7 mouse cellular contexts compared by ENCODE assay signal in genomic region chr10:81430831-81431525, GRCm38 (mm10). TPM values are rescaled to one million over a fixed set of nuclear protein-coding genes. Genes with fewer than 3 reads are reported as not detected.
A peak's percentile ranks its signal among the peaks of the same experiment; 100 is the strongest.
DNase-seq lines count a peak whose midpoint lies in the region; ATAC-seq and TF ChIP-seq lines count a peak whose summit lies in the region.

No protein-coding gene starts in this region.

- H3K79me2 ChIP-seq in MEL (ENCODE audit: control insufficient read depth, insufficient read depth, low read length, poor library complexity): peaks cover 3% of the 10 kb centered on the region

- TF ChIP-seq EP300 in MEL (IDR thresholded peaks at IDR 0.05; ENCODE audit: low read depth in 1 of 2, low read length in 2 of 2): no peak

- peak overlapping the region; percentile 75 for H3K9ac ChIP-seq in MEL (ENCODE audit: control insufficient read depth, low read depth, low read length, poor library complexity, severe bottlenecking)
- peak overlapping the region; percentile 85 for H3K9ac ChIP-seq in forebrain, embryonic 13.5 days
- H3K9ac ChIP-seq in hindbrain, embryonic 12.5 days: peak overlapping the region; percentile 91
- peak overlapping the region; percentile 89 for H3K9ac ChIP-seq in midbrain, embryonic 14.5 days (replicated peaks; ENCODE audit: low read length)
- peak overlapping the region; percentile 71 for H3K9ac ChIP-seq in stomach, embryonic 15.5 days

- TF ChIP-seq POLR2A in MEL (IDR thresholded peaks at IDR 0.05; ENCODE audit: control insufficient read depth in 1 of 2, insufficient read depth in 1 of 2, low read depth in 1 of 2, low read length in 2 of 2, poor library complexity in 1 of 2): no peak

- WGBS in forebrain, embryonic 13.5 days: under 1% methylated on average over 45 of the region's 70 CpGs
- WGBS in hindbrain, embryonic 12.5 days: 2% methylated on average over 62 of the region's 70 CpGs
- WGBS in midbrain, embryonic 14.5 days: 1% methylated on average over 56 of the region's 70 CpGs
- 2% methylated on average over 46 of the region's 70 CpGs for WGBS in stomach, embryonic 15.5 days

- H3K9me3 ChIP-seq in MEL (replicated peaks; ENCODE audit: insufficient read depth, low read length): no peaks in the 10 kb centered on the region
- no peaks in the 10 kb centered on the region for H3K9me3 ChIP-seq in forebrain, embryonic 13.5 days (replicated peaks)
- no peaks in the 10 kb centered on the region for H3K9me3 ChIP-seq in hindbrain, embryonic 12.5 days (replicated peaks)
- H3K9me3 ChIP-seq in midbrain, embryonic 14.5 days (ENCODE audit: control insufficient read depth, low read length): no peaks in the 10 kb centered on the region
- no peaks in the 10 kb centered on the region for H3K9me3 ChIP-seq in stomach, embryonic 15.5 days

- H3K27me3 ChIP-seq in MEL (ENCODE audit: control insufficient read depth in 1 of 2, insufficient read depth in 2 of 2, low read length in 2 of 2): no peaks in the 10 kb centered on the region
- H3K27me3 ChIP-seq in forebrain, embryonic 13.5 days: peaks cover 22% of the 10 kb centered on the region
- peaks cover 48% of the 10 kb centered on the region for H3K27me3 ChIP-seq in hindbrain, embryonic 12.5 days
- peaks cover 14% of the 10 kb centered on the region; the same call in 1 of the 2 replicates for H3K27me3 ChIP-seq in midbrain, embryonic 14.5 days (ENCODE audit: control insufficient read depth, insufficient read depth, low read length)
- no peaks in the 10 kb centered on the region for H3K27me3 ChIP-seq in stomach, embryonic 15.5 days (replicated peaks)

- TF ChIP-seq RAD21 in MEL (IDR thresholded peaks at IDR 0.05; ENCODE audit: low read depth, low read length): no peak

- H3K4me1 ChIP-seq in MEL (ENCODE audit: control insufficient read depth in 1 of 2, insufficient read depth in 2 of 2, low read length in 2 of 2): peaks cover 0 to 28% of the 10 kb centered on the region in 2 experiments; a peak in 2 of 4 replicates
- H3K4me1 ChIP-seq in forebrain, embryonic 13.5 days: peaks cover 62% of the 10 kb centered on the region
- H3K4me1 ChIP-seq in hindbrain, embryonic 12.5 days: peaks cover 43% of the 10 kb centered on the region
- peaks cover 15% of the 10 kb centered on the region for H3K4me1 ChIP-seq in midbrain, embryonic 14.5 days (ENCODE audit: control insufficient read depth, insufficient read depth, low read length)
- H3K4me1 ChIP-seq in stomach, embryonic 15.5 days: peaks cover 45% of the 10 kb centered on the region

- no peak for TF ChIP-seq CTCF in MEL (IDR thresholded peaks at IDR 0.05 in 2 of 3, conservative IDR thresholded peaks at IDR 0.05 in 1 of 3; ENCODE audit: control insufficient read depth in 1 of 3, insufficient read depth in 1 of 3, low read depth in 2 of 3, low read length in 3 of 3, poor library complexity in 1 of 3, severe bottlenecking in 1 of 3)

- peak overlapping the region; percentile 8; the same call in 1 of the 2 replicates for H3K27ac ChIP-seq in MEL (ENCODE audit: control insufficient read depth, low read depth, low read length)
- peak overlapping the region; percentile 92 for H3K27ac ChIP-seq in forebrain, embryonic 13.5 days
- H3K27ac ChIP-seq in hindbrain, embryonic 12.5 days: peak overlapping the region; percentile 94
- H3K27ac ChIP-seq in midbrain, embryonic 14.5 days (replicated peaks; ENCODE audit: low read depth, low read length): peak overlapping the region; percentile 94
- peak overlapping the region; percentile 91 for H3K27ac ChIP-seq in stomach, embryonic 15.5 days

- H3K4me2 ChIP-seq in forebrain, embryonic 13.5 days: peak overlapping the region; percentile 90
- H3K4me2 ChIP-seq in hindbrain, embryonic 12.5 days (replicated peaks): peak overlapping the region; percentile 67
- H3K4me2 ChIP-seq in midbrain, embryonic 14.5 days (ENCODE audit: low read length): peak overlapping the region; percentile 90
- H3K4me2 ChIP-seq in stomach, embryonic 15.5 days: peak overlapping the region; percentile 95

- H3K4me3 ChIP-seq in MEL (ENCODE audit: control insufficient read depth in 1 of 2, insufficient read depth in 1 of 2, low read depth in 2 of 2, low read length in 2 of 2): peak overlapping the region; percentile 63 to 75
- peak overlapping the region; percentile 74 for H3K4me3 ChIP-seq in forebrain, embryonic 13.5 days
- peak overlapping the region; percentile 80 for H3K4me3 ChIP-seq in hindbrain, embryonic 12.5 days
- H3K4me3 ChIP-seq in midbrain, embryonic 14.5 days (replicated peaks; ENCODE audit: low read depth, low read length): peak overlapping the region; percentile 82
- H3K4me3 ChIP-seq in stomach, embryonic 15.5 days (replicated peaks): peak overlapping the region; percentile 81

- no peak for DNase-seq in MEL (ENCODE audit: low read depth, low spot score)
- peak; percentile 29 to 34 for DNase-seq in adrenal gland, postnatal 4 days (ENCODE audit: low spot score in 2 of 2)
- peak; percentile 68 to 70 for DNase-seq in left cerebral cortex, adult 8-10 months (ENCODE audit: low spot score in 2 of 2)
- DNase-seq in midbrain, embryonic 14.5 days: peak; percentile 84

- peaks cover 0 to 3% of the 10 kb centered on the region in 2 experiments; a peak in 1 of 4 replicates for H3K36me3 ChIP-seq in MEL (ENCODE audit: control insufficient read depth in 1 of 2, insufficient read depth in 2 of 2, low read length in 2 of 2)
- no peaks in the 10 kb centered on the region for H3K36me3 ChIP-seq in forebrain, embryonic 13.5 days (ENCODE audit: poor library complexity, severe bottlenecking)
- no peaks in the 10 kb centered on the region for H3K36me3 ChIP-seq in hindbrain, embryonic 12.5 days
- H3K36me3 ChIP-seq in midbrain, embryonic 14.5 days (ENCODE audit: control insufficient read depth, insufficient read depth, low read length): no peaks in the 10 kb centered on the region
- H3K36me3 ChIP-seq in stomach, embryonic 15.5 days: no peaks in the 10 kb centered on the region

- ATAC-seq in forebrain, embryonic 13.5 days: peak; percentile 12
- no peak for ATAC-seq in hindbrain, embryonic 12.5 days (ENCODE audit: low FRiP score)
- ATAC-seq in midbrain, embryonic 14.5 days (ENCODE audit: low FRiP score, low TSS enrichment): 0 out of 2 replicates have a peak, but pooled peaks have one; percentile 7
- no peak; the same call in 1 of the 2 replicates for ATAC-seq in stomach, embryonic 15.5 days (ENCODE audit: insufficient read depth, low FRiP score, low read depth)

RNA-seq across cellular contexts. Expression of gene Nfic, which starts 24.5 kb away (rescaled TPM):
- total RNA-seq in MEL (2012; rRNA removed): 2.0 and 3.6 TPM in 2 replicates
- polyA plus RNA-seq in MEL (2012; ENCODE audit: insufficient read depth in 1 of 2, insufficient read length in 2 of 2, low read depth in 1 of 2, low replicate concordance in 2 of 2, missing spikeins in 1 of 2): 1 to 10 TPM in 1 of 2 experiments, not detected in 1; 9.7 TPM
- total RNA-seq in adrenal gland, postnatal 4 days (2021): 100 to 1,000 TPM; 120 to 129 TPM
- 18.5 and 25.2 TPM in 2 replicates for polyA plus RNA-seq in forebrain, embryonic 13.5 days (2015; fragmentation: Nextera tagmentation; extraction: Ambion mirVana)
- 30.9 and 31.5 TPM in 2 replicates for polyA plus RNA-seq in hindbrain, embryonic 12.5 days (2016; fragmentation: Nextera tagmentation; extraction: Ambion mirVana)
- total RNA-seq in left cerebral cortex, adult 8-10 months (2022): 10 to 100 TPM; 83.3 to 98.1 (median 85.4) TPM
- 11.2 and 13.7 TPM in 2 replicates for polyA plus RNA-seq in midbrain, embryonic 14.5 days (2014; fragmentation: Nextera tagmentation; extraction: Ambion mirVana)
- polyA plus RNA-seq in stomach, embryonic 15.5 days (2015; fragmentation: Nextera tagmentation; extraction: Ambion mirVana): 65.5 and 78.2 TPM in 2 replicates

RNA-seq across cellular contexts. Expression of gene Smim24, which starts 38.1 kb away (rescaled TPM):
- total RNA-seq in MEL (2012; rRNA removed): 6.5 and 6.7 TPM in 2 replicates
- polyA plus RNA-seq in MEL (2012; ENCODE audit: insufficient read depth in 1 of 2, insufficient read length in 2 of 2, low read depth in 1 of 2, low replicate concordance in 2 of 2, missing spikeins in 1 of 2): 10 to 100 TPM in 1 of 2 experiments, not detected in 1; 29.5 TPM
- total RNA-seq in adrenal gland, postnatal 4 days (2021): 10 to 100 TPM in 1 of 2 experiments, 1 to 10 TPM in 1; 1.2 to 13.2 TPM
- polyA plus RNA-seq in forebrain, embryonic 13.5 days (2015; fragmentation: Nextera tagmentation; extraction: Ambion mirVana): 1.8 TPM in 2 replicates
- 1.9 and 2.7 TPM in 2 replicates for polyA plus RNA-seq in hindbrain, embryonic 12.5 days (2016; fragmentation: Nextera tagmentation; extraction: Ambion mirVana)
- 1 to 10 TPM in 2 of 4 experiments, under 1 TPM in 2; 0.50 to 1.6 (median 0.84) TPM for total RNA-seq in left cerebral cortex, adult 8-10 months (2022)
- polyA plus RNA-seq in midbrain, embryonic 14.5 days (2014; fragmentation: Nextera tagmentation; extraction: Ambion mirVana): 1.0 and 1.2 TPM in 2 replicates
- polyA plus RNA-seq in stomach, embryonic 15.5 days (2015; fragmentation: Nextera tagmentation; extraction: Ambion mirVana): 59.5 and 77.5 TPM in 2 replicates

RNA-seq across cellular contexts. Expression of gene Gm48552, which starts 42.2 kb away (rescaled TPM):
- total RNA-seq in MEL (2012; rRNA removed): 0.49 and 0.89 TPM in 2 replicates
- 1 to 10 TPM in 1 of 2 experiments, not detected in 1; 1.2 TPM for polyA plus RNA-seq in MEL (2012; ENCODE audit: insufficient read depth in 1 of 2, insufficient read length in 2 of 2, low read depth in 1 of 2, low replicate concordance in 2 of 2, missing spikeins in 1 of 2)
- 1 to 10 TPM; 2.6 to 4.1 TPM for total RNA-seq in adrenal gland, postnatal 4 days (2021)
- 2.1 and 2.3 TPM in 2 replicates for polyA plus RNA-seq in forebrain, embryonic 13.5 days (2015; fragmentation: Nextera tagmentation; extraction: Ambion mirVana)
- polyA plus RNA-seq in hindbrain, embryonic 12.5 days (2016; fragmentation: Nextera tagmentation; extraction: Ambion mirVana): 1.1 and 2.4 TPM in 2 replicates
- total RNA-seq in left cerebral cortex, adult 8-10 months (2022): 1 to 10 TPM; 2.5 to 3.3 (median 2.6) TPM
- polyA plus RNA-seq in midbrain, embryonic 14.5 days (2014; fragmentation: Nextera tagmentation; extraction: Ambion mirVana): 1.3 and 2.9 TPM in 2 replicates
- 0.41 and 1.4 TPM in 2 replicates for polyA plus RNA-seq in stomach, embryonic 15.5 days (2015; fragmentation: Nextera tagmentation; extraction: Ambion mirVana)

RNA-seq across cellular contexts. Expression of gene Gm48551, which starts 46.7 kb away (rescaled TPM):
- total RNA-seq in MEL (2012; rRNA removed): 0.46 and 0.62 TPM in 2 replicates
- 1 to 10 TPM in 1 of 2 experiments, not detected in 1; 2.6 TPM for polyA plus RNA-seq in MEL (2012; ENCODE audit: insufficient read depth in 1 of 2, insufficient read length in 2 of 2, low read depth in 1 of 2, low replicate concordance in 2 of 2, missing spikeins in 1 of 2)
- total RNA-seq in adrenal gland, postnatal 4 days (2021): 1 to 10 TPM; 1.7 to 1.8 TPM
- 4.2 and 5.8 TPM in 2 replicates for polyA plus RNA-seq in forebrain, embryonic 13.5 days (2015; fragmentation: Nextera tagmentation; extraction: Ambion mirVana)
- 5.7 and 5.9 TPM in 2 replicates for polyA plus RNA-seq in hindbrain, embryonic 12.5 days (2016; fragmentation: Nextera tagmentation; extraction: Ambion mirVana)
- total RNA-seq in left cerebral cortex, adult 8-10 months (2022): 1 to 10 TPM; 2.0 to 5.2 (median 4.0) TPM
- 4.5 and 8.2 TPM in 2 replicates for polyA plus RNA-seq in midbrain, embryonic 14.5 days (2014; fragmentation: Nextera tagmentation; extraction: Ambion mirVana)
- 2.9 and 3.3 TPM in 2 replicates for polyA plus RNA-seq in stomach, embryonic 15.5 days (2015; fragmentation: Nextera tagmentation; extraction: Ambion mirVana)

RNA-seq across cellular contexts. Expression of gene Dohh, which starts 46.8 kb away (rescaled TPM):
- 153 and 157 TPM in 2 replicates for total RNA-seq in MEL (2012; rRNA removed)
- polyA plus RNA-seq in MEL (2012; ENCODE audit: insufficient read depth in 1 of 2, insufficient read length in 2 of 2, low read depth in 1 of 2, low replicate concordance in 2 of 2, missing spikeins in 1 of 2): 100 to 1,000 TPM in 1 of 2 experiments, not detected in 1; 145 TPM
- 10 to 100 TPM; 49.4 to 49.7 TPM for total RNA-seq in adrenal gland, postnatal 4 days (2021)
- 76.7 and 87.3 TPM in 2 replicates for polyA plus RNA-seq in forebrain, embryonic 13.5 days (2015; fragmentation: Nextera tagmentation; extraction: Ambion mirVana)
- polyA plus RNA-seq in hindbrain, embryonic 12.5 days (2016; fragmentation: Nextera tagmentation; extraction: Ambion mirVana): 62.7 and 67.5 TPM in 2 replicates
- 10 to 100 TPM; 81.4 to 89.7 (median 85.5) TPM for total RNA-seq in left cerebral cortex, adult 8-10 months (2022)
- polyA plus RNA-seq in midbrain, embryonic 14.5 days (2014; fragmentation: Nextera tagmentation; extraction: Ambion mirVana): 59.5 and 79.6 TPM in 2 replicates
- 78.9 and 80.4 TPM in 2 replicates for polyA plus RNA-seq in stomach, embryonic 15.5 days (2015; fragmentation: Nextera tagmentation; extraction: Ambion mirVana)

Comparison
In these comparisons a context has a peak if more than half of its experiments do, and no peak if none do; other contexts are left out.
1. H3K27ac ChIP-seq: peak in every context shown above with its lines; median percentile 94 in hindbrain, embryonic 12.5 days; 94 in midbrain, embryonic 14.5 days; 92 in forebrain, embryonic 13.5 days; 91 in stomach, embryonic 15.5 days; 8 in MEL.
2. ATAC-seq: peak in forebrain, embryonic 13.5 days (single experiment) and midbrain, embryonic 14.5 days (single experiment); none in hindbrain, embryonic 12.5 days (single experiment) and stomach, embryonic 15.5 days (single experiment).
3. Peak in every context shown above with its lines, with median percentiles within 50 percentile points of each other: H3K4me3 ChIP-seq, H3K9ac ChIP-seq and H3K4me2 ChIP-seq.